Mouse (Mus musculus): ENCODE measurements at regions not wholly inside any gene's neighbourhood (a gene's known extent, or its start where the extent isn't known, plus 50 kb on each side); places are given as distances from the start of the nearest gene placed in this dataset.

GRCm38 (mm10) chr8:102474192-102474591 is 311.2 kb downstream of the Cdh11 start:
- WGBS: 52% methylated on average over 2 of the region's 2 CpGs
- no peak overlapping the region for H3K9ac ChIP-seq (ENCODE audit: low read length)
- H3K4me1 ChIP-seq (replicated peaks; ENCODE audit: control insufficient read depth, insufficient read depth, low read length): no peaks in the 10 kb centered on the region
- no peaks in the 10 kb centered on the region for H3K27me3 ChIP-seq (ENCODE audit: control insufficient read depth, insufficient read depth, low read depth, low read length)
- no peak overlapping the region for H3K4me2 ChIP-seq (ENCODE audit: low read depth, low read length)
- H3K36me3 ChIP-seq (ENCODE audit: control insufficient read depth, insufficient read depth, low read length): no peaks in the 10 kb centered on the region
- ATAC-seq (ENCODE audit: low read depth): no peak
- no peaks in the 10 kb centered on the region for H3K9me3 ChIP-seq (ENCODE audit: control insufficient read depth, low read length)
- H3K27ac ChIP-seq (ENCODE audit: low read length): no peak overlapping the region
- H3K4me3 ChIP-seq (ENCODE audit: low read length): no peak overlapping the region

GRCm38 (mm10) chr8:102471352-102471751 is 314.1 kb downstream of the Cdh11 start:
- H3K36me3 ChIP-seq (ENCODE audit: control insufficient read depth, insufficient read depth, low read length): no peaks in the 10 kb centered on the region
- 78% methylated on average over 1 of the region's 1 CpGs for WGBS
- no peaks in the 10 kb centered on the region for H3K4me1 ChIP-seq (replicated peaks; ENCODE audit: control insufficient read depth, insufficient read depth, low read length)

GRCm38 (mm10) chr8:102462601-102463000 is 322.8 kb downstream of the Cdh11 start:
- Histone ChIP-seq H3K4me2 (ENCODE audit: low read depth, low read length) (no peak overlapping the region), H3K9ac (ENCODE audit: low read length) (no peak overlapping the region), H3K4me1 (replicated peaks; ENCODE audit: control insufficient read depth, insufficient read depth, low read length) (no peaks in the 10 kb centered on the region), H3K27ac (ENCODE audit: low read length) (no peak overlapping the region), H3K27me3 (ENCODE audit: control insufficient read depth, insufficient read depth, low read depth, low read length) (no peaks in the 10 kb centered on the region), H3K36me3 (ENCODE audit: control insufficient read depth, insufficient read depth, low read length) (no peaks in the 10 kb centered on the region), H3K9me3 (ENCODE audit: control insufficient read depth, low read length) (no peaks in the 10 kb centered on the region), H3K4me3 (ENCODE audit: low read length) (no peak overlapping the region)
- ATAC-seq (ENCODE audit: low read depth): no peak
- WGBS: 86% methylated on average over 2 of the region's 2 CpGs

More at GRCm38 (mm10) chr8:102471352-102471751, 314.1 kb downstream of the Cdh11 start:
- H3K27me3 ChIP-seq (ENCODE audit: control insufficient read depth, insufficient read depth, low read depth, low read length): no peaks in the 10 kb centered on the region
- H3K9ac ChIP-seq (ENCODE audit: low read length): no peak overlapping the region
- no peaks in the 10 kb centered on the region for H3K9me3 ChIP-seq (ENCODE audit: control insufficient read depth, low read length)
- H3K27ac ChIP-seq (ENCODE audit: low read length): no peak overlapping the region
- ATAC-seq (ENCODE audit: low read depth): no peak
- H3K4me3 ChIP-seq (ENCODE audit: low read length): no peak overlapping the region
- no peak overlapping the region for H3K4me2 ChIP-seq (ENCODE audit: low read depth, low read length)

GRCm38 (mm10) chr8:102443006-102443405 is 342.4 kb downstream of the Cdh11 start:
- no peak overlapping the region for H3K27ac ChIP-seq (ENCODE audit: low read length)
- no peaks in the 10 kb centered on the region for H3K4me1 ChIP-seq (replicated peaks; ENCODE audit: control insufficient read depth, insufficient read depth, low read length)
- H3K9me3 ChIP-seq (ENCODE audit: control insufficient read depth, low read length): no peaks in the 10 kb centered on the region
- no peak overlapping the region for H3K9ac ChIP-seq (ENCODE audit: low read length)
- ATAC-seq (ENCODE audit: low read depth): no peak
- H3K27me3 ChIP-seq (ENCODE audit: control insufficient read depth, insufficient read depth, low read depth, low read length): no peaks in the 10 kb centered on the region
- H3K4me3 ChIP-seq (ENCODE audit: low read length): no peak overlapping the region
- no peak overlapping the region for H3K4me2 ChIP-seq (ENCODE audit: low read depth, low read length)
- no peaks in the 10 kb centered on the region for H3K36me3 ChIP-seq (ENCODE audit: control insufficient read depth, insufficient read depth, low read length)
- 68% methylated on average over 4 of the region's 4 CpGs for WGBS

GRCm38 (mm10) chr8:102421828-102422227 is 363.6 kb downstream of the Cdh11 start:
- WGBS: 50% methylated on average over 2 of the region's 2 CpGs
- H3K27ac ChIP-seq (ENCODE audit: low read length): no peak overlapping the region
- ATAC-seq (ENCODE audit: low read depth): no peak
- no peak overlapping the region for H3K9ac ChIP-seq (ENCODE audit: low read length)
- H3K27me3 ChIP-seq (ENCODE audit: control insufficient read depth, insufficient read depth, low read depth, low read length): no peaks in the 10 kb centered on the region
- H3K9me3 ChIP-seq (ENCODE audit: control insufficient read depth, low read length): no peaks in the 10 kb centered on the region
- H3K4me3 ChIP-seq (ENCODE audit: low read length): no peak overlapping the region
- H3K4me1 ChIP-seq (replicated peaks; ENCODE audit: control insufficient read depth, insufficient read depth, low read length): no peaks in the 10 kb centered on the region
- H3K4me2 ChIP-seq (ENCODE audit: low read depth, low read length): no peak overlapping the region
- no peaks in the 10 kb centered on the region for H3K36me3 ChIP-seq (ENCODE audit: control insufficient read depth, insufficient read depth, low read length)

GRCm38 (mm10) chr8:102414931-102415330 is 370.5 kb downstream of the Cdh11 start:
- H3K4me3 ChIP-seq (ENCODE audit: low read length): no peak overlapping the region
- no peaks in the 10 kb centered on the region for H3K36me3 ChIP-seq (ENCODE audit: control insufficient read depth, insufficient read depth, low read length)
- 53% methylated on average over 4 of the region's 4 CpGs for WGBS
- H3K4me2 ChIP-seq (ENCODE audit: low read depth, low read length): no peak overlapping the region
- H3K9ac ChIP-seq (ENCODE audit: low read length): no peak overlapping the region
- ATAC-seq (ENCODE audit: low read depth): no peak
- no peaks in the 10 kb centered on the region; the same call in 1 of the 2 replicates for H3K9me3 ChIP-seq (ENCODE audit: control insufficient read depth, low read length)
- H3K4me1 ChIP-seq (replicated peaks; ENCODE audit: control insufficient read depth, insufficient read depth, low read length): no peaks in the 10 kb centered on the region
- no peaks in the 10 kb centered on the region for H3K27me3 ChIP-seq (ENCODE audit: control insufficient read depth, insufficient read depth, low read depth, low read length)
- H3K27ac ChIP-seq (ENCODE audit: low read length): no peak overlapping the region

- 82% methylated on average over 5 of the region's 5 CpGs for WGBS
- no peaks in the 10 kb centered on the region for H3K4me1 ChIP-seq (replicated peaks; ENCODE audit: control insufficient read depth, insufficient read depth, low read length)
- no peaks in the 10 kb centered on the region for H3K36me3 ChIP-seq (ENCODE audit: control insufficient read depth, insufficient read depth, low read length)
- H3K27ac ChIP-seq (ENCODE audit: low read length): no peak overlapping the region
- H3K27me3 ChIP-seq (ENCODE audit: control insufficient read depth, insufficient read depth, low read depth, low read length): no peaks in the 10 kb centered on the region
- no peak overlapping the region for H3K9ac ChIP-seq (ENCODE audit: low read length)
- no peak overlapping the region for H3K4me2 ChIP-seq (ENCODE audit: low read depth, low read length)
- ATAC-seq (ENCODE audit: low read depth): no peak
- H3K4me3 ChIP-seq (ENCODE audit: low read length): no peak overlapping the region
- H3K9me3 ChIP-seq (ENCODE audit: control insufficient read depth, low read length): no peaks in the 10 kb centered on the region; the same call in 1 of the 2 replicates
Measured at GRCm38 (mm10) chr8:102413446-102413845, 372.0 kb downstream of the Cdh11 start.

GRCm38 (mm10) chr8:102387591-102387990 is 397.9 kb downstream of the Cdh11 start:
- no peak for ATAC-seq (ENCODE audit: low read depth)
- H3K4me2 ChIP-seq (ENCODE audit: low read depth, low read length): no peak overlapping the region
- no peaks in the 10 kb centered on the region for H3K36me3 ChIP-seq (ENCODE audit: control insufficient read depth, insufficient read depth, low read length)
- no peak overlapping the region for H3K27ac ChIP-seq (ENCODE audit: low read length)
- WGBS: 73% methylated on average over 4 of the region's 4 CpGs
- H3K27me3 ChIP-seq (ENCODE audit: control insufficient read depth, insufficient read depth, low read depth, low read length): no peaks in the 10 kb centered on the region
- no peak overlapping the region for H3K4me3 ChIP-seq (ENCODE audit: low read length)
- no peak overlapping the region for H3K9ac ChIP-seq (ENCODE audit: low read length)
- H3K4me1 ChIP-seq (replicated peaks; ENCODE audit: control insufficient read depth, insufficient read depth, low read length): no peaks in the 10 kb centered on the region
- no peaks in the 10 kb centered on the region for H3K9me3 ChIP-seq (ENCODE audit: control insufficient read depth, low read length)

GRCm38 (mm10) chr8:102345392-102345791 is 440.1 kb downstream of the Cdh11 start:
- Histone ChIP-seq H3K9ac (ENCODE audit: low read length) (no peak overlapping the region), H3K9me3 (ENCODE audit: control insufficient read depth, low read length) (no peaks in the 10 kb centered on the region), H3K4me3 (ENCODE audit: low read length) (no peak overlapping the region), H3K4me1 (replicated peaks; ENCODE audit: control insufficient read depth, insufficient read depth, low read length) (no peaks in the 10 kb centered on the region), H3K27me3 (ENCODE audit: control insufficient read depth, insufficient read depth, low read depth, low read length) (no peaks in the 10 kb centered on the region), H3K36me3 (ENCODE audit: control insufficient read depth, insufficient read depth, low read length) (no peaks in the 10 kb centered on the region), H3K4me2 (ENCODE audit: low read depth, low read length) (no peak overlapping the region), H3K27ac (ENCODE audit: low read length) (no peak overlapping the region)
- no peak for ATAC-seq (ENCODE audit: low read depth)
- 14% methylated on average over 1 of the region's 1 CpGs for WGBS

- Histone ChIP-seq H3K27ac (ENCODE audit: low read length) (no peak overlapping the region), H3K4me1 (replicated peaks; ENCODE audit: control insufficient read depth, insufficient read depth, low read length) (no peaks in the 10 kb centered on the region), H3K4me3 (ENCODE audit: low read length) (no peak overlapping the region), H3K9ac (ENCODE audit: low read length) (no peak overlapping the region), H3K36me3 (ENCODE audit: control insufficient read depth, insufficient read depth, low read length) (no peaks in the 10 kb centered on the region), H3K27me3 (ENCODE audit: control insufficient read depth, insufficient read depth, low read depth, low read length) (no peaks in the 10 kb centered on the region), H3K4me2 (ENCODE audit: low read depth, low read length) (no peak overlapping the region), H3K9me3 (ENCODE audit: control insufficient read depth, low read length) (no peaks in the 10 kb centered on the region)
- 60% methylated on average over 5 of the region's 5 CpGs for WGBS
- ATAC-seq (ENCODE audit: low read depth): no peak
Measured at GRCm38 (mm10) chr8:102332511-102332910, 452.9 kb downstream of the Cdh11 start.

All from lung, embryonic 16.5 days (tissue).